Mouse (Mus musculus) midbrain, embryonic 11.5 days (tissue): ENCODE measurements around the gene Urgcp. TPM values are rescaled to one million over a fixed set of nuclear protein-coding genes. Genes with fewer than 3 reads are reported as not detected.

Source experiments
- ATAC-seq: fragments of 200-750 bp; cut with Nextera tagmentation; 2 replicates; pipeline ENCODE4 v1.8.0; 2017; ENCODE audit warnings: moderate TSS enrichment, moderate library complexity; ENCODE audit not compliant: low FRiP score
- DNase-seq: peaks from one replicate; pipeline ENCODE4 v3.0.0; 2015; ENCODE audit warnings: low spot score; ENCODE audit errors: missing footprints
- H3K27ac ChIP-seq: fragments of 300-500 bp; sonication (generic); 2 replicates; pipeline ENCODE4 v1.5.1; 2014; ENCODE audit warnings: low read depth, low read length
- H3K27me3 ChIP-seq: fragments of 300-500 bp; sonication (generic); 2 replicates; pipeline ENCODE4 v1.6.1; 2014; ENCODE audit warnings: mild to moderate bottlenecking, low read length, moderate library complexity, mixed read lengths; ENCODE audit not compliant: control insufficient read depth, insufficient read depth
- H3K36me3 ChIP-seq: fragments of 300-500 bp; sonication (generic); 2 replicates; pipeline ENCODE4 v1.6.1; 2014; ENCODE audit warnings: mild to moderate bottlenecking, low read length, moderate library complexity, mixed read lengths; ENCODE audit not compliant: control insufficient read depth, insufficient read depth
- H3K4me1 ChIP-seq: fragments of 300-500 bp; sonication (generic); 2 replicates; pipeline ENCODE4 v1.6.1; 2014; ENCODE audit warnings: low read length; ENCODE audit not compliant: control insufficient read depth, insufficient read depth
- H3K4me2 ChIP-seq: fragments of 300-500 bp; sonication (generic); 2 replicates; pipeline ENCODE4 v1.6.1; 2014; ENCODE audit warnings: mild to moderate bottlenecking, moderate library complexity
- H3K4me3 ChIP-seq: fragments of 300-500 bp; sonication (generic); 2 replicates; pipeline ENCODE4 v1.5.1; 2014; ENCODE audit warnings: low read depth, low read length
- H3K9ac ChIP-seq: fragments of 300-500 bp; sonication (generic); 2 replicates; pipeline ENCODE4 v1.6.1; 2014; ENCODE audit warnings: low read length
- H3K9me3 ChIP-seq: fragments of 300-500 bp; sonication (generic); 2 replicates; pipeline ENCODE4 v1.6.1; 2016; ENCODE audit warnings: low read length; ENCODE audit not compliant: control insufficient read depth
- WGBS: fragments of 180-500 bp; shearing (Covaris S2); extraction: QIAGEN DNeasy Blood & Tissue Kit; methylation state at CpG from one replicate; pipeline ENCODE4 v1.1.7; 2014; 5-methylcytosine and 5-hydroxymethylcytosine counted together
- polyA plus RNA-seq: library from polyadenylated mRNA; unstranded; fragments of >200 nt; fragmentation: Nextera tagmentation; extraction: Ambion mirVana; gene quantifications from 2 replicates; pipeline ENCODE4 v1.2.1, GENCODE M21; 2014

Gene Urgcp
- polyA plus RNA-seq, 1 experiment from 2014 or later = 11.7 TPM

- peaks cover 25% of the 10 kb centered on the region for H3K36me3 ChIP-seq
Measured at GRCm38 (mm10) chr11:5799621-5800490, 37.7 kb upstream of the Urgcp start.

GRCm38 (mm10) chr11:5797928-5798327, 35.8 kb upstream of the Urgcp start:
- Histone ChIP-seq H3K4me2 (no peak overlapping the region), H3K4me1 (no peaks in the 10 kb centered on the region), H3K9me3 (no peaks in the 10 kb centered on the region), H3K4me3 (no peak overlapping the region), H3K27me3 (no peaks in the 10 kb centered on the region), H3K27ac (no peak overlapping the region), H3K9ac (no peak overlapping the region), H3K36me3 (peaks cover 28% of the 10 kb centered on the region)
- no peak for DNase-seq
- no peak for ATAC-seq
- 91% methylated on average over 5 of the region's 5 CpGs for WGBS

More at GRCm38 (mm10) chr11:5799621-5800490, 37.7 kb upstream of the Urgcp start:
- H3K9me3 ChIP-seq = no peaks in the 10 kb centered on the region
- H3K4me3 ChIP-seq = no peak overlapping the region
- H3K4me1 ChIP-seq = no peaks in the 10 kb centered on the region
- H3K9ac ChIP-seq = no peak overlapping the region
- H3K27ac ChIP-seq = no peak overlapping the region
- H3K4me2 ChIP-seq = no peak overlapping the region
- WGBS = 93% methylated on average over 17 of the region's 17 CpGs
- ATAC-seq (no peak), DNase-seq (no peak)
- H3K27me3 ChIP-seq = no peaks in the 10 kb centered on the region

DNA sequence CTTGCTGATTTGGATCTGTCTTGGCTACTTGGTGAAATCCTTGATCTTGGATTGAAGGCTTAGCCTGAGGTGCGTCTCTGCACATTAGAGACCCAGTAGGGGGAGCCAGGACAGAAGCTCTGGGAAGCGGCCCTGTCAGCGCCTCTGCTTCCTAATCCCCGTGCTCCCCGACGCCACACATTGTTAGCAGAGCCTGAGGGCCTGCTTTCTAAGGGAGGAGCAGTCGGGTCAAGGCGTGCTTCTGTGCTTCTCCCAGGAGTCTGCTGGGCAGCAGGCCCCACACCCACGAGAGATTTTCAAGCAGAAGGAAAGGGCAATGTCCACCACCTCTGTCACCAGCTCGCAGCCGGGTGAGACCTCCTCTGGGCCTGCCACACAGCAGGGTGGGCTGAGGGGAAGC, 35.2 kb upstream of the Urgcp start:
- ATAC-seq (no peak), DNase-seq (no peak)
- Histone ChIP-seq H3K4me3 (no peak overlapping the region), H3K9me3 (no peaks in the 10 kb centered on the region), H3K9ac (no peak overlapping the region), H3K27me3 (no peaks in the 10 kb centered on the region), H3K36me3 (peaks cover 32% of the 10 kb centered on the region), H3K4me2 (no peak overlapping the region), H3K27ac (no peak overlapping the region), H3K4me1 (no peaks in the 10 kb centered on the region)
- 81% methylated on average over 11 of the region's 11 CpGs for WGBS

DNA sequence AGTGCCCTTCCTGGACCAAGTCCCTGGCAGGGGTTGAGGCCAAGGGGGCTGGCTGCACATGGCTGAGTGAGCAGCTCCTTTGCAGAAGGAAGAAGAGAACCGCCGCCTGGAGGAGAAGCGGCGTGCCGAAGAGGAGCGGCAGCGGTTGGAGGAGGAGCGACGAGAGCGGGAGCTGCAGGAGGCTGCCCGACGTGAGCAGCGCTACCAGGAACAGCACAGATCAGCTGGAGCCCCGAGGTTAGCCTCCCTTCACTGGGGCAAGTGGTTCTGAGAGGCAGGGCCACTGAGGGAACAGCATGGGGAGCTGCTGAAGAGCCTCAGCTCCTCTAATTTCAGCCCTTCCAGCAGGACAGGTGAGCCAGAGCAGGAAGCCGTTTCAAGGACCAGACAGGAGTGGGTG, 34.8 kb upstream of the Urgcp start:
- Histone ChIP-seq H3K36me3 (peaks cover 35% of the 10 kb centered on the region), H3K4me2 (no peak overlapping the region)

GRCm38 (mm10) chr11:5795706-5796105, 33.5 kb upstream of the Urgcp start:
- no peak overlapping the region for H3K27ac ChIP-seq
- no peaks in the 10 kb centered on the region for H3K27me3 ChIP-seq
- H3K36me3 ChIP-seq = peaks cover 38% of the 10 kb centered on the region
- no peak overlapping the region for H3K9ac ChIP-seq
- ATAC-seq = no peak
- H3K4me1 ChIP-seq = no peaks in the 10 kb centered on the region
- 90% methylated on average over 7 of the region's 7 CpGs for WGBS
- H3K4me3 ChIP-seq = no peak overlapping the region
- no peaks in the 10 kb centered on the region for H3K9me3 ChIP-seq
- H3K4me2 ChIP-seq = no peak overlapping the region
- no peak for DNase-seq

More for the DNA sequence above, 34.8 kb upstream of the Urgcp start:
- Histone ChIP-seq H3K4me1 (no peaks in the 10 kb centered on the region), H3K4me3 (no peak overlapping the region), H3K9me3 (no peaks in the 10 kb centered on the region), H3K27ac (no peak overlapping the region), H3K9ac (no peak overlapping the region), H3K27me3 (no peaks in the 10 kb centered on the region)
- no peak for ATAC-seq
- DNase-seq = peak; percentile 66
- WGBS = 90% methylated on average over 15 of the region's 15 CpGs

GRCm38 (mm10) chr11:5795290-5795689, 33.1 kb upstream of the Urgcp start:
- DNase-seq (no peak), ATAC-seq (no peak)
- Histone ChIP-seq H3K27ac (no peak overlapping the region), H3K4me1 (no peaks in the 10 kb centered on the region), H3K36me3 (peaks cover 38% of the 10 kb centered on the region), H3K4me2 (no peak overlapping the region), H3K4me3 (no peak overlapping the region), H3K9ac (no peak overlapping the region), H3K27me3 (no peaks in the 10 kb centered on the region), H3K9me3 (no peaks in the 10 kb centered on the region)
- WGBS = 94% methylated on average over 9 of the region's 9 CpGs

- Histone ChIP-seq H3K9ac (no peak overlapping the region), H3K4me2 (no peak overlapping the region), H3K9me3 (no peaks in the 10 kb centered on the region), H3K27ac (no peak overlapping the region), H3K4me3 (no peak overlapping the region), H3K4me1 (peaks cover 13% of the 10 kb centered on the region), H3K36me3 (peaks cover 17% of the 10 kb centered on the region), H3K27me3 (no peaks in the 10 kb centered on the region)
- ATAC-seq (no peak), DNase-seq (no peak)
- WGBS = 87% methylated on average over 1 of the region's 1 CpGs
Measured at GRCm38 (mm10) chr11:5790431-5790830, 28.3 kb upstream of the Urgcp start.

- no peak for DNase-seq
- no peak overlapping the region for H3K27ac ChIP-seq
- 87% methylated on average over 3 of the region's 3 CpGs for WGBS
- peak overlapping the region; percentile 74 for H3K4me2 ChIP-seq
- ATAC-seq = no peak
- peak overlapping the region; percentile 84 for H3K9ac ChIP-seq
- H3K4me1 ChIP-seq = peaks cover 13% of the 10 kb centered on the region
- no peak overlapping the region for H3K4me3 ChIP-seq
- no peaks in the 10 kb centered on the region for H3K9me3 ChIP-seq
- no peaks in the 10 kb centered on the region for H3K27me3 ChIP-seq
- H3K36me3 ChIP-seq = peaks cover 13% of the 10 kb centered on the region; the same call in 1 of the 2 replicates
Measured at GRCm38 (mm10) chr11:5789754-5790333, 27.7 kb upstream of the Urgcp start.

DNA sequence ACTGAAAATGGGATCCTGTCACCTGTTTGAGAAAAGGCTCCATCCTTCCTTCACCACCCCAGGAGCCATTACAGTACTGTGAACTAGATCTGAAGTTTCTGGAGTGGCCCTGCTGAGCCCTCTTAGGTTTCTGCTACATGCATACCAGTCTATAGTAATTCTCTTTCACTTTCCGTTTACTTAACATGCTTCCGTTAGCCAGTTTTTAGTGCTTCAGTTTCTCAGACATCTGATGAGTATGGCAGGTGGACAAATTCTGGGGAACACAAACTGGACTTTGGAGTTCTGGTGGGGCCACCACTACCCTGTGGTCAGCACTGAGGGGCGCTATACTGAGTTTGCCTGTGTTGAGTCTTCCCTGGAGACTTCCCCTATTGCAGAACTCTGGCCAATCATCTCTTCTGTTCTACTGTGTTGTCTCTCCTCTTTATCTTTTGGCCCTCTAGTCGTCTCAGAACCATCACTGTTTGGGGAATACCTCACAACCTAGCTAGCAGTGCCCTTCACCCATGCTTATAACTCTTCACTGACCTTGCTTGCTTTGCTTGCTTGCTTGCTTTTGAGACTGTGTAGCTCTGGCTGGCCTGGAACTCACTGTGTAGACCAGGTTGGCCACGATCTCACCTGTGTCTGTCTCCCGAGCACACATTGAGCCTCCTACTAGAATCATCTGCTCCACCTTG, 27.0 kb upstream of the Urgcp start:
- Histone ChIP-seq H3K27me3 (no peaks in the 10 kb centered on the region), H3K36me3 (peaks cover 13% of the 10 kb centered on the region; the same call in 1 of the 2 replicates), H3K4me3 (peak overlapping the region; percentile 93), H3K9ac (peak overlapping the region; percentile 84), H3K4me1 (peaks cover 13% of the 10 kb centered on the region), H3K9me3 (no peaks in the 10 kb centered on the region), H3K4me2 (peak overlapping the region; percentile 74), H3K27ac (no peak overlapping the region; the same call in 1 of the 2 replicates)
- 74% methylated on average over 6 of the region's 6 CpGs for WGBS
- ATAC-seq (no peak), DNase-seq (peak; percentile 54)
